Mouse (Mus musculus) cerebellum, adult 2 months (tissue): ENCODE data around the gene Creld2.

Experiments used
- CTCF ChIP-seq: fragments of 200-500 bp; IDR thresholded peaks from 2 replicates; pipeline ENCODE4 v1.5.1; 2011; ENCODE audit warnings: low read depth, mild to moderate bottlenecking, control low read depth, low read length, moderate library complexity, borderline replicate concordance; ENCODE audit not compliant: insufficient read depth
- POLR2A ChIP-seq: fragments of 200-500 bp; IDR thresholded peaks from 2 replicates; pipeline ENCODE4 v1.6.1; 2011; ENCODE audit warnings: low read length, control low read depth, borderline replicate concordance; ENCODE audit not compliant: insufficient read depth

DNA sequence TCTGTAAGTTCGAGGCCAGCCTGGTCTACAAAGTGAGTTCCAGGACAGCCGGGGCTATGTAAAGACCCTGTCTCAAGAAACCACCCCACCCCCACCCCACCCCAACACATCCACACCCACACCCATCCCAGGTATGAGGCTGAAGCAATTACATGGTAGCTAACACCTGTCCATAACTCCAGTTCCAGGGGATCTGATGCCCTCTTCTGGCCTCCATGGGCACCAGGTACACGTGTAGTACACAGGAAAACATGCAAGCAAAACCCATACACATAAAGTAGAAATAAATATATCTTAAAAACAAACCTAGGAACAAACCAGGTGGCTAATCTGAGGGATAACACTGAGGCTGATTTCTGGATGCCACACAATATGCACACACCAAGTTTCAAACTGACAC lies 6.2 kb upstream of the Creld2 start:
- TF ChIP-seq CTCF (no peak), POLR2A (no peak)
